Mouse (Mus musculus): ENCODE measurements around the gene Gng3.

- TF ChIP-seq CTCF (IDR thresholded peaks at IDR 0.05; ENCODE audit: low read depth) = no peak
- no peak for TF ChIP-seq EP300 (optimal IDR thresholded peaks at IDR 0.05)
Observed at GRCm38 (mm10) chr19:8818301-8818798, 20.6 kb downstream of the Gng3 start.

All from stomach, postnatal 0 days (tissue).